Mouse (Mus musculus): ENCODE measurements at regions not wholly inside any gene's neighbourhood (a gene's known extent, or its start where the extent isn't known, plus 50 kb on each side); places are given as distances from the start of the nearest gene placed in this dataset.

DNA sequence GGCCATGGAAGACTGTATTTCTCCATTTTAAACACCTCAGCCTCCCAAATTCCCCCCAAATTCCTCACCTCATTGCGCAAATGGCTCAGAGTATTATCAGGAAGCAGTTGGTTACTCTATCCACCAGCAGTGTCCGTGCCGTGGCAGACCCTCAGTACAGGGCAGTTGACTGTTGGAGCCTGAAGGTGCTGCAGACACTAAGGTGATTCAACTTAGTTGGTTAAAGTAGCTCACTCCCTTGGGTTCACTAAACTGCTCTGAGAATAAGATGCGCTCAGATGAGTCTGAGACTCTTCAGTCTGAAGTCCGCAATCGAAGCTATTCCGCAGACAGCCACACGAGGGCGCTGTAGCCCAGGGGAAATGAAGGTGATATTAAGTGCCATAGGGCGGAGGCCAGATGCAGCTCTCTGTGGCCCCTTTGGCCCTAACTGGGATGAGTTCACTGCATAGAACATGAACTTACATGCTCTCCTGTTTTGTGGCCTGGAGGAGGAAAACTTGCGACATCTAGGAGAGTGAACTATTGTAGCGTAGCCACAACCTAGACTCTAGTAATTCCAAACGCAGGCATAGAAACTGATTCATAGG, 62.9 kb downstream of the Amer3 start:
- 0 out of 2 replicates have a peak, but pooled peaks have one; percentile 30 for ATAC-seq (ENCODE audit: extremely low read depth, insufficient number of reproducible peaks, low FRiP score, poor library complexity, severe bottlenecking)

GRCm38 (mm10) chr1:34653963-34654644, 74.6 kb downstream of the Amer3 start:
- ATAC-seq (ENCODE audit: extremely low read depth, insufficient number of reproducible peaks, low FRiP score, poor library complexity, severe bottlenecking), result no peak

GRCm38 (mm10) chr1:34657481-34657880, 78.0 kb downstream of the Amer3 start:
- ATAC-seq (ENCODE audit: extremely low read depth, insufficient number of reproducible peaks, low FRiP score, poor library complexity, severe bottlenecking), result no peak

DNA sequence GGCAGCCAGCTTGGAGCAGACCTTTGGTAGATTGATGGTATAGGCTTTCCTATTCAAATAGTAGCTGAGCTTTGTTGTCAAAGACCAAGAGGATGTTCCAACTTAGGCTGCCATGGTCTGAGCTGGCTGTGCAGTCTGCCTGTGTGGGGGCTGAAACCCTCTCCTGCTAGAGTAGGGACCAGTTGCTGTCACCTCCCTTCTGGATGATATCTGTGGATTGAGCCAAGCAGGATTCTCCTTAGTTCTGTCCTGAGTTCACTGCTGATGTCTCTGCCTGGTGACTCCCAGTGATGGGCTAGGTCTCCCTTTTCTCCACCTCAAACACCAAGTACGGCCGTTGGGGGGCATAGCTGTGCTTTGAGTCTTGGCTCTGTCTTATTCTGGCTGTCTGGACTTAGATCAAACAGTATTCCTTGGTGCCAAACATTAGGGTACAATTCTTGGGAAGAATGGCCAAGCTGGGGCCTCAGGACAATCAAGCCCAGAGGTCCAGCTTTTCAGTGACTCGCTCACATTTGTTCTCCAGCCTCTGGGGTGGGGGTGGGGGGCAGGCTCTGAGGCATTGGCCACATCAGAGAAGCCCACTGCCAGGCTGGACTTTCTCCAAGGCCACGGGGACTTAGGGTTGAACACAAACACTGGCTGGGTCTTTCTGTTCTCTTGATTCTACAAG, 84.6 kb downstream of the Amer3 start:
- no peak for ATAC-seq (ENCODE audit: extremely low read depth, insufficient number of reproducible peaks, low FRiP score, poor library complexity, severe bottlenecking)

GRCm38 (mm10) chr1:34664816-34665511, 85.5 kb downstream of the Amer3 start:
- no peak for ATAC-seq (ENCODE audit: extremely low read depth, insufficient number of reproducible peaks, low FRiP score, poor library complexity, severe bottlenecking)

DNA sequence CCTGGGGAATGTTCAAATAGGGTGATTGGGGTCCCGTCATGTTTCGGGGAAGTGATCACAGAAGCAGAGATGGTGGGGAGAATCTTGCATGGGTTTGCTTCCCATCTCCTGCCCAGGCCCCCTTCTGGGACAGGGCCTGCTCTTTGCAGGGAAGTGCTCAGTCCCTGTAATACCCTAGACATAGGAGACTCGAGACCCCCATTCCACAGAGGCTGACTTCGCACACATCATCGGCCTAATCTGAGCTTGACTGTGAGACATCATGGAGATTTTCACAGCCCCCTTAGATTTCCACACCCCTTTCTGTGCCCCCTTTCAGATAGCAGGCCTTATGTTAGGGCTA, 86.0 kb downstream of the Amer3 start:
- ATAC-seq (ENCODE audit: extremely low read depth, insufficient number of reproducible peaks, low FRiP score, poor library complexity, severe bottlenecking), result no peak

DNA sequence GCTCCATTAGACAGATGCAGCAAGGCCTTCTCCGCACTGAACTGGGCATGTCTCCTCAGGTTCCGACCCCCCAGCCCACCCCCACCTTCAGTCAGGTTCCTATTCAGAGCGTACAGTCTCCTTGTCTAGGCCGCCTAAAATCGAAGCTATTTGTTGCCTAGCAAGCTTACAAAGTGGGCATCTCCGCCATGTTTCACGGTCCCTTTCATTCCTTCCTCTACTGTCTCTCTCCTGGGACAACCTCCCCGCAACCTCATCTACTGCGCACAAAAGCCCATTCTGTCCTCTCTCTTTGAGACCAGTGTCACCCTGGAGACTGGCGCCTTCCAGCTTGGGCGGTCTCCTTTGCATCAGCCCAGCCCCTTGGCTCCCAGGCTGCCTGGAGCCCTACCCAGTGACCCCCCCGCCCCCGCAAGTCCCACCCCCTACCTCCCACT, 86.8 kb downstream of the Amer3 start:
- ATAC-seq (ENCODE audit: extremely low read depth, insufficient number of reproducible peaks, low FRiP score, poor library complexity, severe bottlenecking), result no peak

DNA sequence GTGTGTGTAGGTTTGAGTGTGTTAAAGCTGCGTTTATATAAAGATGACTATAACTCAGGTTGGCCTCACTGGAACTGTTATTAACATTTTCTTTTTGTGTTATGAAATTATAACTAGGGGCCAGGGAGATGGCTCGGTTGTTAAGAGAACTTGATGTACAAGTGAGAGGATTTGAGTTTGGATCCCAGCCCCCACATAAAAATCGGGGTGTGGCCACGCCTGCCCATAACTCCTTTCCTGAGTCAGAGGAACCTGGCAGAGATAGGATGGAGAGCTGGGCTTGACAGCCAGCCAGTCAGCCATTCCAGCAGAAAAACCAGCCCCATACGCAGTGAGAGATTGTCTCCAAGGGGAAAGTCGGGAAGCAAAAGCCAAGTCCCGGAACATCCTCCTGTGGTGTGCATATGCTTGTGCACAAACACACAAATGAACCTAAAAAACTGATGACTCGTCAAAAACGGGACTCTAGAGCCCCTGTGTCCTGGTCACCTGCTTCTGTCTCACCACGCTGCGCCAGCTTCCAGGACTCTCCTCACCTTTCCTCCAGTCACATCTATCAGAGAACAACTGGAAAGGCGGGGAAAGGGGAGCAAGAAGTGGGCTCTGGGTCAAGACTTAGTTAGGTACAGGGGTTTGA, 97.8 kb downstream of the Amer3 start:
- no peak for ATAC-seq (ENCODE audit: extremely low read depth, insufficient number of reproducible peaks, low FRiP score, poor library complexity, severe bottlenecking)

GRCm38 (mm10) chr1:34677832-34678733, 98.6 kb downstream of the Amer3 start:
- ATAC-seq (ENCODE audit: extremely low read depth, insufficient number of reproducible peaks, low FRiP score, poor library complexity, severe bottlenecking), result no peak

- ATAC-seq (ENCODE audit: extremely low read depth, insufficient number of reproducible peaks, low FRiP score, poor library complexity, severe bottlenecking), result no peak
Measured at GRCm38 (mm10) chr1:34678734-34679068, 99.2 kb downstream of the Amer3 start.

GRCm38 (mm10) chr1:34686539-34686938, 107.1 kb downstream of the Amer3 start:
- ATAC-seq (ENCODE audit: extremely low read depth, insufficient number of reproducible peaks, low FRiP score, poor library complexity, severe bottlenecking), result no peak

DNA sequence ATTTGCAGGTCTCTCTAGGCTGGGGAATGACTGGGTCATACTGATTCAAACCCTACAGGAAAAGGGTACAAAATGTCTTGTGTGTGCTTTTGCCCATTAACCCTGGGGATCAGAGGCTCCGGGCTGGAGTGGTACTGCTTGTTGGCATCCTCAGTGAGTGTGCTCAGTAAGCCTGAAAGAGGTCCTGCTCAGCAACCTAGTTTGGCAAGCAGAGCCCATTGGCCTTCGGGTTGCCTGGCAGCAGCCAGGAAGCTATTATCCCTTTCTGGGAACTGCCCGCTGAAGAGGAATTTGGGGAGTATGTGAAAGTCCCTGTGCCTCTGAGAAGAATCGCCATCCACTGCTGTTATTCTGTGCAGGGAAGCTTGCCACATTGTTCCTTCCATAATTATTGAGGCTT, 117.1 kb downstream of the Amer3 start:
- no peak for ATAC-seq (ENCODE audit: extremely low read depth, insufficient number of reproducible peaks, low FRiP score, poor library complexity, severe bottlenecking)

DNA sequence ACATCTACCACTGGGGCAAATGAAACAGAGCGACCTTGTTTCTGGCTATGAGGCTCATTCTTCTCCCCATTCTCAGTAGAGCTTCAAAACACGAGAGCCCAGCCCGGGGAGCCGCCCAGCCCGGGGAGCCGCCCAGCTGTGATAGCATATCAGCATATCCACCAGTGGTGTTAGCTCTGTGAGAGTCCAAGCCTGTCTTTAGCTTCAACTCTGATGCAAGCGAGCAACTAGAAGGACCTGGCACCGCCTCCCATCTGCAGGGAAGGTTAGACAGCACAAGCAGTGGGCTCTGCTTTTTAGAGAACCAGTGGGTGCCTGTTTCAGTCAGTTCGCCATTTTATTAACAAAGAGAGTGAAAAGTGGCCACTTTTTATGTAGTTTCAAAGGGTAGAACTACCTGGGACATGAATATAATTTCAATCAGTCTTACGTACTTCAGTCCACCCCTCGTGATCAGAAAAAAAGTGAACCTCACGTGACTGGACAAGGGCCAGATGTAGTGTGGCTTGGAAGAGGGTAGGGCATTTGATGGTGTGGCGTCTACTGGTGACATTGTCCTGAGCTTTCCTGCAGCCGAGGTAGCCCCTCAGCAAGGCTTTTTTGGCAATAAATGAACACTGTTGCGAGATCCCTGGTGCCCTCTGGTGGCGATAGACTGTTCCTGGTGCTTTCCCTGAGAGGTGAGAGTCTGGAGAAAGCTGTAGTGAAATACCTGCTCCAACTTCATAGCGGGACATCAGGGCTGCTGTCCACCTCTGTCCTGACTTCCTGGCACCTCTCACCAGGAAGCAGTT, 121.0 kb downstream of the Amer3 start:
- no peak for ATAC-seq (ENCODE audit: extremely low read depth, insufficient number of reproducible peaks, low FRiP score, poor library complexity, severe bottlenecking)

DNA sequence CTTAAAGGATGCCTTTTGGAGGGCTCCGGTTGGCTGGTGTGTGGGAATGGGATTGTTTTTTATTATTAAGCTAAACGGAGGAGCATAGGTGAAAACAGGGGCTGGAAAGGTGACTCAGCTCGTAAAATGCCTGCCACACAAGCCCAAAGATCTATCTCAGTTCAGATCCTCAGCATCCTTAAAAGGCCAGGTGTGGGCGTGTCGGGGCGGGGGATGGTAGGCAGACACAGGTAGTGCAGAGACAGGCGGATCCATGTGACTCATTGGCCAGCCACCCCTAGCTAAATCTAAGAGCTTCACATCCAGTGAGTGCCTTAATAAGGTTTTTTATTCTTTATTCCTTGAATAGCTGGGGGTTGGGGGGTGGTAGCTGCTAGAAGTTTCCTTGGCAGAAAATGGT, 122.0 kb downstream of the Amer3 start:
- no peak for ATAC-seq (ENCODE audit: extremely low read depth, insufficient number of reproducible peaks, low FRiP score, poor library complexity, severe bottlenecking)

DNA sequence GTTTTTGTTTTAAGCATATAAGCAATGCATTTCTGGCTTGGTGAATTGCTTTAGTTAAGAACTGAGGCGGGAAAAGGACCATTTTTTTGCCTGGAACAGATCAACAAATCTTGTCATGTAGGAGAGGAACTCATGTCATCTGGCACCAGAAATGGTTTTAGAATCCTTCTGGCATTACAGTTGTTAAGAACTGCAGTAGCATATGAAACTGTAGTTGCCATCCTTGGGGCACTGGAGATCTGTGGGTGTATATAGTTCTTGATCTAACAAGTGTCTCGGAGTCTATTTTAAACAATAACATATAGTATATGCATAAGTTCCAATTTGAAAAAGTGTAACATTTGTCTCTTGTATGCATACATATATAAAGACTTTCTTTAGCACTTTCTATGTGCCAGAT, 129.6 kb downstream of the Amer3 start:
- ATAC-seq (ENCODE audit: extremely low read depth, insufficient number of reproducible peaks, low FRiP score, poor library complexity, severe bottlenecking), result no peak

DNA sequence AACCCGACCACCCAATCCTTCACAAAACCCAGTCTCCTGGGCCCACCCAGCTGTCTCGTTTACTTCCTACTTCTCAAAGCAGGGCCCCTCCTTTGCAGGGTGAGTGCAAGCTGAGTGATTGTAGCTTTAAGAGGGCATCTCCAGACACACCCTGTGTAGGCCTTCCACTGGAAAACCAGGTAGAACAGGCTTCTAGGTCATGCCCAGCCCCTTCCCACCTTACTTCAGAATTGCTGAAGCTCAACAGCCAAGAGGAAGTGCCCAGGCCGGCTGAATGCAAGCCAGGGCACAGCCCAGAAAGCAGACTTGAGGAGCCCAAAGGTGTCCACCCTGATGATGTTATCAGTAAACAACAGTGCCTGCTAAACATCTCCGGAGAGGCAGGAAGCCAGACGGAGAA, 120.2 kb downstream of the Fam168b start:
- ATAC-seq (ENCODE audit: extremely low read depth, insufficient number of reproducible peaks, low FRiP score, poor library complexity, severe bottlenecking), result no peak

- ATAC-seq (ENCODE audit: extremely low read depth, insufficient number of reproducible peaks, low FRiP score, poor library complexity, severe bottlenecking), result no peak
Measured at GRCm38 (mm10) chr1:34732156-34732555, 110.7 kb downstream of the Fam168b start.
